Mouse (Mus musculus) yolk sac, embryonic 10.5 days (tissue): ENCODE measurements at regions not wholly inside any gene's neighbourhood (a gene's known extent, or its start where the extent isn't known, plus 50 kb on each side); places are given as distances from the start of the nearest gene placed in this dataset.
"Not testable (repeated sequence)": the region's sequence is repeated elsewhere in the genome, so short reads cannot be mapped to it uniquely, and the experiment has no call there.

Source experiments
- DNase-seq: peaks from one replicate; pipeline ENCODE4 v3.0.0-alpha.2; 2017; ENCODE audit warnings: low spot score

DNA sequence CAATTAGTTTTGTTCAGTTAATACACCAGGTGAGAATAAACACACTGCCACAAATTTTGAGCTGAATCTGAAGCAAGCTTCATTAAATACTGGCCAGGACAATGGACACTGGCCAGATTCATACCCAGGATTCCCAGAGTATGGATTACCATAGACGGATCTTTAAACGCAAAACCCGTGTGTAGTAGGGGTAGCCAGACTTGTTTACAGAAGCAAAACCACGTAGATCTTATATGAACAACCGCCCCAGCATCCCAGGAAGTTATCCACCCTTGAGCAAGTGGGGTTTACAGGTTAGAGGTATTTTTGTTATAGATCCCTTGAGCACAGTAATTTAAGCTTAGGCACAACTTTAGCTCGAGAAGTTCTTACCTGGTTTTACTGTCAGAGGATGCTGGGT is 71.1 kb upstream of the Ezr start:
- no peak for DNase-seq

DNA sequence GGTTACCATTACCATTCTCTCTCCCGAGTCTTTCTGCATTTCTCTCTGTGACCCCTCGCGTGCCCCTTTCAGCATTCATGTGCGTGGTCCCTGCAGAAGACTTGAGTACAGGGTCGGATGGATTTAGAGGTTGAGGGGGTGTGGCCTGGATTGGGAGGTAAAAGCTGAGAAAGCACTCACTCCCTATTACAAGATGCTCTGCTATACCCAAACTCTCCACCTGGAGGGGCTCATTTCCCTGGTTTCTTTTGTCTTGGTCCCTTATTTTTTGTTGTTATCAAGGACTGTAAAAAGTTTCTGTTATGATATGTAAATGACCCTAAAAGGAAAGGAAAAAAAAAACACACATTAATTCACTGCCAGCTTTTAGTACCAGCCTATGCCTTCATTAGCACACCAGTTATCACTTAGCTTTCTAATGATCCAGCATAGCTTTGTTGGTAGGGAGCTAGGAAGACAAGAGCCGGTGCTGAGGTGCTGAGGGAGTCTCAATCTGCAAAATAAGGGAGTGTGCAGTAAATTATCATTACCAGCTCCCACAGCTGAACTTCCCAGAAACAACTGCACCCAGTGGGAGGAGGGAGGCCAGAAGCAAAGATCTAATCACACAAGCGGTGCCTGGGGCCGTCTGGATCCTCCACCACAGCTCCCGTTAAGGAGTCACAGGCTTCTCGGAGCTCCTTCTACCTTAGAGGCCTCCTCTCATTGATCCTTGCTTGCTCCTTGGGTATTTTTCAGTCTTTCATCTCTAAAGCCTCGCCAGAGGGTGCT is 69.8 kb upstream of the Ezr start:
- no peak for DNase-seq

DNA sequence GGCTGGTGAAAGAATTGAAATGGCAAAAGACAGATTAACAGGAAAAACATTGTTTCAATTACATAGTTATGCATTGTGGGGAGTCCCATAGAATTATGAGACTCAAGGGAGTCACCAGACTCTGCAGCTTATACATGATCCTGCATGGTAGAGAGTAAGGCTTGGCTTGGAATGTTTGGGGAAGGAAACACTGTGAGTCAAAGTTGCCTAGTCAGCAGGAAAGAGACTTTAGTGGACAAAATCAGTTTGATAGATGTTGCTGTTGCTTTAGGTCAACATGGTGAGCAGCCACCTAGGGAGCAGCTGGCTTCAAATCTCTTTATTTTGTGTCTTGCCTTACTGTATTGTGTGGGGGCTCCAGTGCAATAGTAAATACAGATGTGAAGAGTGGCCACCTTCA is 67.9 kb upstream of the Ezr start:
- no peak for DNase-seq

DNA sequence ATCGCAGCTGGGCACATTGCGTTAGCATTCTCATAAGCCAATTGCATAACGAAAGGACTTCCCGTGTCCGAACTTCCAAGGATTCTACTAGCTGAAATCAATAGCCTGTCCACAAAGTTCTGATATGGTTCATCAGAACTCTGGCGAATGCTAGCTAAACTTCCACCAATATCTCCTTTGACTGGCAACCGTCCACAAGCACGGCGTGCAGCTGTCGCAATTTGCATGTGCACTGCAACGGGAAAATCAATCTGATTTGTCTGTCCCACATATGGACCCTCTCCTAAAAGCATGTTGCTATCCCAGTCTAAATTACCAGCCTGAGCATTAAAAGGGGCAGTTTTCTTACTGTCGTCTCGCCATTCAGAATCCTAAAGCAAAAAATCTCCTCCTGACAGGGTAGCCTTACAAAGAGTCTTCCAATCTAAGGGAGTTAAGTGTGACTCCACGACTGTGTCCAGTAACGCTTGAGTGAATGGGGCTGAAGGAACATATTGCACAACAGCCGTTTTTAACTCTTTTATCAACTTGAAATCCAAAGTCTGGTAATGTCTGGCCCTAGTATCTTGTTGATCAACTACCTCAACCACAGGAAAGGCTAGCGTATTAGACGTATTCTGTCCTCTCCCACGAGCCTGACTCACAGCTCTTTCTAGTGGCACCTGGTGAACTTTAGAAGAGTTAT is 59.3 kb upstream of the Ezr start:
- DNase-seq = not testable (repeated sequence)

DNA sequence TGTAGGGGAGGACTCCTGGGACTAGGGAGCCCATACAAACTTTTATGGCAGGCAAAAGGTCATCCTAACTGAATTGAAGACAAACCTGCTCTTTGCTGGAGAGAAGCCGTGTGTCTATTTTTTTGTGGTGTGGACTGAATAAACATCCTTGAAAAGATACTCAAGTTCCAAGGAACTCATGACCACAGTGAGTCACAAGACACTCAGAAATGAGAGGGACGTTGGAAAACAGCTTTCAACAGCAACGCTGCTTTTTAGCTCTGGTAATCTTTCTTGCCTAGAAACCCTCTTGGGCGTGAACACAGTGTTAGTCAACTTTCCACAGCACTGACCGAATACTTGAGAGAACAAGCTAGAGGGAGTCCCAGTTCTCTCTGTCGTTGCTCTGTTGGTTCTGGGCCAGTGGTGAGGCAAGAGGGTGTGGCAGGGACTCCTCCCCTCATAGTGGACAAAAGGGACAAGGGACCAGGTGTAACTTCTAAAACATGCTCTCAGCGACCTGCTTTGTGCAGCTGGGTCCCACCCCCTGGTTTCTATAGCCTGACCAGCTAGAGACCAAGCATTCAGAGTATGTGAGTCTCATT is 52.8 kb upstream of the Ezr start:
- DNase-seq = peak; percentile 56
